Mouse (Mus musculus) left cerebral cortex, adult 18-20 months (tissue): Measurements from ENCODE around the gene Lsmem1. TPM values are rescaled to one million over a fixed set of nuclear protein-coding genes. Genes with fewer than 3 reads are reported as not detected.
"Not testable (repeated sequence)": the region's sequence is repeated elsewhere in the genome, so short reads cannot be mapped to it uniquely, and the experiment has no call there.

Source experiments
- DNase-seq, 2 experiments: peaks; one replicate each; pipeline ENCODE4 v3.0.0; 2021 to 2022; ENCODE audit warnings: low spot score in 2 of 2, mixed read lengths in 1 of 2
- total RNA-seq, 2 experiments: library from RNA; stranded (reverse); gene quantifications; 2 replicates each; pipeline ENCODE4 v1.2.3; 2021

Lsmem1 gene
- total RNA-seq, 2 experiments from 2014 or later = 1.8 to 2.6 TPM

- no peak for DNase-seq
Observed at GRCm38 (mm10) chr12:40214888-40215876, 15.9 kb upstream of the Lsmem1 start.

GRCm38 (mm10) chr12:40209049-40209448 lies 9.8 kb upstream of the Lsmem1 start:
- DNase-seq = no peak

GRCm38 (mm10) chr12:40207909-40208308 lies 8.6 kb upstream of the Lsmem1 start:
- DNase-seq = no peak

GRCm38 (mm10) chr12:40202161-40203035 lies 3.1 kb upstream of the Lsmem1 start:
- no peak for DNase-seq

GRCm38 (mm10) chr12:40200484-40201235 lies 1.4 kb upstream of the Lsmem1 start:
- DNase-seq = no peak

GRCm38 (mm10) chr12:40199795-40200402 lies 609 bp upstream of the Lsmem1 start:
- peak; percentile 74 to 77 for DNase-seq

- DNase-seq = no peak
Observed at GRCm38 (mm10) chr12:40198427-40198826, 863 bp downstream of the Lsmem1 start.

- no peak for DNase-seq
Observed at GRCm38 (mm10) chr12:40198019-40198418, 1.3 kb downstream of the Lsmem1 start.

- no peak for DNase-seq
Observed at GRCm38 (mm10) chr12:40197511-40197910, 1.8 kb downstream of the Lsmem1 start.

GRCm38 (mm10) chr12:40185474-40185873 lies 13.8 kb downstream of the Lsmem1 start:
- no peak for DNase-seq

GRCm38 (mm10) chr12:40177089-40177488 lies 22.2 kb downstream of the Lsmem1 start:
- DNase-seq = peak; percentile 29 to 36

GRCm38 (mm10) chr12:40176158-40176557 lies 23.1 kb downstream of the Lsmem1 start:
- no peak for DNase-seq

- not testable (repeated sequence) for DNase-seq
Observed at GRCm38 (mm10) chr12:40175171-40175570, 24.1 kb downstream of the Lsmem1 start.

- no peak for DNase-seq
Observed at GRCm38 (mm10) chr12:40171637-40172036, 27.7 kb downstream of the Lsmem1 start.

- no peak for DNase-seq
Observed at GRCm38 (mm10) chr12:40169675-40170074, 29.6 kb downstream of the Lsmem1 start.

- DNase-seq = peak in 1 of 2 experiments; percentile 6
Observed at GRCm38 (mm10) chr12:40164621-40165020, 34.7 kb downstream of the Lsmem1 start.

GRCm38 (mm10) chr12:40160777-40161176 lies 38.5 kb downstream of the Lsmem1 start:
- no peak for DNase-seq

- no peak for DNase-seq
Observed at GRCm38 (mm10) chr12:40154188-40154587, 45.1 kb downstream of the Lsmem1 start.

GRCm38 (mm10) chr12:40152353-40153069 lies 46.8 kb downstream of the Lsmem1 start:
- DNase-seq = no peak

GRCm38 (mm10) chr12:40147319-40147718 lies 52.0 kb downstream of the Lsmem1 start:
- DNase-seq = no peak
